Mouse (Mus musculus): ENCODE measurements at regions not wholly inside any gene's neighbourhood (a gene's known extent, or its start where the extent isn't known, plus 50 kb on each side); places are given as distances from the start of the nearest gene placed in this dataset.

DNA sequence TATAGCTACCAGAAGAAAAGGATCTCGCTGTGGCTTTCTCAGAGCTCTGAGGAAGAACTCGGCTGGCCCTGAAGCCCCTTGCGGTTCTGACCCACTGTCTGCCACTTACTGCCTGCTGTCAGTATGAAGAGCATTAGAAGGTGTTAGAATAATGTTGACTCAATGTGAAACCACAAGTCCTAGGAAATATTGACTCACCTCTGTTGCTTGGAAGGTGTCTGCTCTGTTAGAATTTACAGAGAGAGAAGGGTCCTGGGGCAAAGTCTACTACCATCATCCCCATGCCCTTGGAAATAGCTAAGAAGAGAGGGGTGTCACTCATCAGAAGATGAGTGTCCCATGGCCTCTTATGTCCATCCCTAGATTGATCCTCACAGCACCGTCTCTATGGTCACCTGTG lies 197.9 kb downstream of the Hlx start:
- no peak for DNase-seq

DNA sequence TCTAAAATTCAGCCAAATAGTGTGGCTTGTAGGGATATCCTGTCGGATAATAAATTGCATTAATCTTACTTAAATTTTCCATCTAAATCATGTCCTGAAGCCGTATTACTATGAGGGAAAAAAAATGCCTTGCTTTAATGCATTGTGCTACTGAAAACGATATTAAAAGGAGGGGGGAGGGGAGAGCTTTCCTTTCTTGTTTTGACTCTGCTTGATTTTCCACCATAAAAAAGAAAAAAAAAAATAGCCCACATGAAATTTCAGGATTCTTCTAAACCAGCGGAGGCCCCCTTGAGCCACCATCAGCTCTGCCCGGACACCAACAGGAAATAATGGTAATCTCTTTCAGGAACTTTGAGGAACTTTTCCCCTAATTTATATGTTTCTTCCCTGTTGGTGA lies 198.5 kb downstream of the Hlx start:
- no peak for DNase-seq

DNA sequence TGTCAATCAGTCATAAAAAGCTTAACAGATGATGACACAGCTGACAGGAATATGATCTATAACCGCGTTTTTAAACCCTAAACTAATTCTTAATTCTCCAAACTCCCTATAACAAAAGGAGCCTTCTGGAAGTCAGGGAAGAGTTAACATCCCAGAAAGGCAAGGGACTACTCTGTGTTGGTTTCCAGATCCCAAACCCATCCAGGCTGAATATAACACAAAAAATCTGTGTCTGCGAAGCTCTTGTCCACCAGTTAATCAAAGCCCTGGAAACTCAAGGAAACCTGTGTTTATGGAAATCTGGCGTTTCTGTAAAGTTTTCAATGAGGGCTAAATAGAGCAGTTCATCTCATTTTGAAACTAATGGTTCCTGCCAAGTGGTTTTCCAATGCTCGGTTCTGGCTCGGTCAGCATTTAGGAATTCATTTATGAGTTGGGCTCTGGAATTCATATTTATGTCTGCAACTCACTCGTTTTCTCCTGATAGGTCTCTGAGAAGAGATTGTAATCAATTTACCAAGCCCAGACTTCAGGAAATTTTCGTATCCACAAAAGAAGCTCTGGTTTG lies 199.8 kb downstream of the Hlx start:
- DNase-seq, result no peak

DNA sequence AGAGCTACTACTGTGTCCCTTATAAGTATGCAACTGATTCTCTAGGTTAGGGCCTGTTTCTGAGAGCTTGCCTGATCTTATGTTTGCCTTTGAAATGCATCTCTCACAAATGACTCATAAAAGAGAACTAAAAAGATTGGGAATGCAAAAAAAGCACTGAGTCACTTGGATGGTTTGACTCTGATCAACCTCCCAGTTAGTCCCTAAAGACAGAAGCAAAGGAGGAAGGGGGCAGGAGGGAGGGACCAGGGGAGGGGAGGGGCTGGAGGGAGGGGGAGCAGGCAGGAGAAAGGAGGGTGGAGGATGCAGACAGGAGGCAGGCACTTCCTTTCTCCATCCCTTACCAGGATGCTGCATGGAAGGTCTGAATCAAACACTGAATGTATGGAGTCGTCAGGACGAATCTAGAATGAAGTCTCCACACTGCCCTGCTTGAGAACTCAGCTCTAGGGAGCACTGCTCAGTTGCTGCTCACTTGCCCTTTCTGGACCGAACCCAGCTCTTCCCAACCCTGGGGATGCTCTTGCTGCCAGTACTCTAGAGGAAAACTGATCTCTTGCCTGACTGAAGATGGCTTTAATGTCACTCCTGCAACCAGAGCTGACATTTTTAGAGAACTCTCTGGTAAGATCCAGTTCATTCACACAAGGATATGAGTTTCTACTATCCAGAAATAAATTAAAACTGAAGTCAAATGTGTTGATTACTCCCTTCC lies 201.7 kb downstream of the Hlx start:
- no peak for DNase-seq

DNA sequence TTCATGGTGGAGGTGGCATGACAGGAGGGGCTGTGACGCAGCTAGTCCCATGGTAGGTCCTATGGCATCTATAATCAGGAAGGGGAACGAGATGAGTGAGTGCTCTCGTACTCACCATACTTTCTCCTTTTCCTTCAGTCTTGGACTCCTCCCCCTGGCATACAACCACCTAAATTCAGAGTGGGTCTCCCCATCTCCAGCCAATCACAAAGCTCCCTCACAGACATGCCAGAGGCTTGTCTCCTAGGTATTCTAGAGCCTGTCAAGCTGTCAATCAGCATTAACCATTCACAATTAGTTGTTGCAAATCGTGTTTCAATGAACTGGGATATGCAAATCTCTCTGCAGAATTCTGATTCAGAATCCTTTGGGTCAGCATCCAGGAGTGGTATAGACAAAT lies 206.7 kb downstream of the Hlx start:
- DNase-seq, result no peak

DNA sequence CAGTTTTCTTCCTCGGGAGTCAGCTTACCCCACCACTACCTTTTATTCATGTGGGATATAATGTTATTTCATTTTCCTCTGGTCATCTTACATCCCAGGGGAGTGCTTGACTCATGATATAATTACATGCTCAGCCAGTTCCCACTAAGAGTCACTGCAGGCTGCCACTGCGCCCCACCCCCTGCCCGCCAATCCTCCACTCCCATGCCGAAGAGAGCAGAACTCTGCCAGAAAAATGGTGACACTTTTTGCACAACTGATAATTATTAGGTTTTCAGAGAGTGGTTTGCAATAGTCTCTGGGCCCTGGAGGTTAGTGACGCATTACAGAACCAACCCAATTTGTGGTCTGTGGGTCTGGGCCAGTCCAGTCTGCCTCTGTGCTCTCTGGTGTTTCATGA lies 212.9 kb downstream of the Hlx start:
- DNase-seq, result no peak

DNA sequence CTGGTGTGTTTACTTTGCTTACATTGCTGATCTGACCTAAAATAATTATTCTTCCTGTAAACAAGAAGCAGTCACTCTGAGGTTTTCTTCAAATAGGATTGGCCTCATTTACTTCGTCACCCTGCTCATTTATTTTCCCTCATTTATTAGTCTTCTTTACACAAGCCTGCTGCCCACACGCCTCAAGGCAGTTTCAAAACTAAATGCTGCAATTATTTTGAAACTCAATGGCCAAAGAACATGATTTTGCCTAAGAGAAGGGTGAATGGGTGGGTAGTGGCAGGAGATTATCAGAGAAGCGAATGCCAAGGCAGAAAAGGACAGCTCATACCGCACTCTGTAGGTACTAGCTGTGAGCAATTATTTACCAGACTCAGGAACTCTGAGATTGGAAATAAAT lies 227.8 kb downstream of the Hlx start:
- DNase-seq, result no peak

DNA sequence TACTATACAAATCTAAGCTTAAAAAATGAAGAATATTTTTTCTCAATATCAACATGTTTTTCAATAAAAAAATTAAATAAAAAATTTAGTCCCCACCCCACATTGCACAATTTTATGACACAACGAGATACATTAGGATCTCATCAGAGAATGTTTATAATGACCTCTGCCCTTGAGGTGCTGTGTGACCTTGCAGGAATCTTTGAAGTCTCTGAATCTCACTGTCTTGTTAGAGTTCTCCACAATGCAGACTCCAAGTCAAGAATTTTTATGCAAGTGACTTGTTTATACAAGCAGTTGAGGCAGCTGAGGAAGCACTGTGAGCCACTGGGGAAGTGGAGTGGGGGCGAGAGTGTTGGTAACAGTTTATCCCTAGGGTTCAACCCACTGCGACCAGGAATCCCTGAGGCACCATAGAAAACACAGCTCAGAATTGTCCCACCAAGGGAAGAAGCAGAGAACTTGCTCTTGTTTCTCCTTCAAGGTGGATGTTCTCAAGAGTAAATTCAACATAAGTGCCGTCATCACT lies 228.5 kb downstream of the Hlx start:
- no peak for DNase-seq

DNA sequence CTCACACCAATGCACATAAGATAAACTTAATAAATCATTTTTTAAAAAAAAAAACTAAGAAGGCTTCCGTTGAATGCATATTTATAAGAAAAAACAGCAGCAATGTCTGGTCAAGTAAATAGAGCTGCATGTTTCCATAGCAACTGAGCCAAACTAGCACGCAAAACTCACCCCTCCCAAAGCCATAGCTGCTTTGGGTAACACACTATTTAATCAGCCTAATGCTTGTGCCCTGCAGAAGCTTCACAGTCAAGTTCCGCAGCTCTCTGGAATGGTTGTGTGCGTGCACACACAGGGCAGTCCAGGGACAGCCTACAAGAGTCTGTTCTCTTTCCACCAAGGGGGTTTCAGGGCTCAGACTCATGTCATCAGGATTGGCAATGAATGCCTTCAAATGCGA lies 231.7 kb downstream of the Hlx start:
- DNase-seq, result no peak

DNA sequence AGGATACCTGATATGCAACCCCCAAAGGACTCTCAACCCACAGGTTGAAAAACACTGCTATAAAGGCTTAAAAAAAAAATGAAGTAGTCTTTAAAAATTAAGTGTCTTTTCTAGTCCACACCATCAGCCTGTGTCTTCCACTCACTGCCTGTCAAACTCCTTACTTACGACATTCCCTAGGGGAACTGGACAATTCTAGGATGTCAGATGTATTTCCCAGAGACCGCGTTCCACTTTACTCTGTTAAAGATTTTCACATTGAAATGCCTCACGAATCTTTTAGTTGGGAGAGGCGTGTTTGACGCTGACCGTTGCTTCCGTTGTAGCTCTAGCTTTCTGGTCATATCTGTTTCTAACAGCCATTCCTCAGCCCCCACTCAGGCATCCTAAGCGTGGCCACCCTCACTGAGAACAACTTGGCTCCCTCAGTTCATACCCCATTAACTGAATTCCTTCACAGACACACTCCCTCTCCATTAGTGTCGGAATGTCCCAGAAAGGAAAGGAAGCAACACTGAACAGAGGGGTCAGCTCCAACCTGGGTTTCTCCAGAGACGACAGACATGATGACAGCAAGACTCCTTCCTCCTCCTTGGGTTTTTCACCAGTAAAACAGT lies 233.4 kb downstream of the Hlx start:
- no peak for DNase-seq

DNA sequence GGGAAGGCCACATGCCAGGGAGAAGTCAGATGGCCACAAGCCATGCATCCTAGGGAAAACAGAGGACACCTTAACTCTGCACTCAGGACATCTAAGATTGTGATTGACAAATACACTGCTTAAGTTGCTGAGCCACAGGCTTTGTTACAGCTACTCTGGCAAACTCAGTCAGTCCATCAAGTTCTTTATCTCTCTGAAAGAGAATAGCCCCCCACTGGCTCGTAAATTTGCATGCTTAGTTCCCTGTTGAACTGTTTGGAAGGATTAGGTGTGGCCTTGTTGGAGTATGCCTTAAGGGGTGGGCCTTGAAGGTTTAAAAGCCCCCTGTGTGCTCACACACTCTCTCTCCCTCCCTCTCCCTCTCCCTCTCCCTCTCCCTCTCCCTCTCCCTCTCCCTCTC lies 235.4 kb downstream of the Hlx start:
- DNase-seq, result no peak

DNA sequence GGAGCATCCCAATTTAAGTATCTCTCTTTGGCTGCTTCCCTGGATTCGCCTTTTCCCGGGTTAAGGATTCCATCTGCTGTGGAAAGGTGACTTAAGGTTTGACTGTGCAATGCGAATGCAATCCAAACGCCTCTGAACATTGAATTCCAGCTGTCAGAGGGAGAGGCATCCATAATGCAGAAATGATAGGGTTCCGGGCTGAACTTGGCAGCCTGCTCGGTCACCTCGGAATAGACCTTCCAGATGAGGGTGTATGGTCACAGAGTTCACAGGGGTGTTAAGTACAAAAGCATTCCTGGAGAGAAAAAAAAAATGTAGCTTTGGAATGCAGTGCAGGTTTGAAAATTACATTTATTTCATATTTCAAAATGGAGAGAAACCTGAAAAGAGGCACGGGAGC lies 238.6 kb downstream of the Hlx start:
- no peak for DNase-seq

DNA sequence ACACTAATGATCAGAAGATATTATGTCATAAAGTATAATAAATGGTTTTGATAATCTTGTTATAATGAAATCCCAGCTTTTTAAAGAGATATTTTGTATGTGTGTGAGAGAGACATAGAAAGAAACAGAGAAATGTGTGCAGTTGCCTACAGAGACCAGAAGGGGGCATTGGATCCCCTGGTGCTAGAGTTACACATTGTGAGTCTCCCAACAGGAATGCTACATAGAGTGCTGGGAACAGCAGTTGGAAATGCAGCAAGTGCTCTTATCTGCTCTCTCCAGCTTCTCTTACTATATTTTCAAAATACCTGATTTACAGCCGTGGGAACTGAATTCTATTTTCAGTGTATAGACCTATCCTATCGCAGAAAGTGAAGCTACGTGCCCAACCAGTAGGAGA lies 240.3 kb downstream of the Hlx start:
- no peak for DNase-seq

DNA sequence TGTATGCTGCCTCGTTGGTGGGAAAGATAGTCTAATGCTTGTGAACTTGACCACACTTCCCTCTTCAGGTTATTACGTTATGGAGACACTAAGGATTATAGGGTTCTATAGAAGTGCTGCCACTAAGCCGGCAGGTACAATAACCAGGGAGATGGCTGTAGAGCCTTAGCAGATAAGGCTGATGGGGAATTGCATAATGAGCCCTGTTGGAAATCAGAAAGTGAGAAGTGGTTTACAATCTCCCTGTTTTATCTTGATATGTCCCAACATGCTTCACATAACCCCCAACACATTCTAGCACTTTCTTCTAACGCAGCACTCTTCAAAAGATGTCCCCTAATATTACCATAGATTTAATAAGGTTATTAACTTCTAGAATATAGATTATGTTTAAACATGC lies 241.2 kb downstream of the Hlx start:
- no peak for DNase-seq

DNA sequence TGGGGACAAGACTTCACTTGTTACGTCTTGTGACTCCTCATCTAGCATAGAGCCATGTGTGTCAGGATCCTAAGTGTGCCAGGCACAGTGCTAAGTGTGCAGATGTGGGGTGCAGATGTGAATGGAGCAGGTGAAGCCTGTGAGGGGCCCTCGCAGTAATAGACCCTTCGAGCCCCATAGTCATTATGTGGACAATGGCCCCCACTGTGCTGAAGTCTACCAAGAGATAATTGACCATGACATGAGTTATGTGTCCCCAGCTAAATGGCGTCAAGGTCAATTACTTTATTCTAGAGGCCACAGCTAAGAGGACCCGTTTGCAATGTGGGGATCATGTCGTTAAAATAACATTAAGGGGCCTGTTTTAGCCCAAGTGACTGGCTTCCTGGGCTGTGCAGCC lies 245.0 kb downstream of the Hlx start:
- DNase-seq, result no peak

DNA sequence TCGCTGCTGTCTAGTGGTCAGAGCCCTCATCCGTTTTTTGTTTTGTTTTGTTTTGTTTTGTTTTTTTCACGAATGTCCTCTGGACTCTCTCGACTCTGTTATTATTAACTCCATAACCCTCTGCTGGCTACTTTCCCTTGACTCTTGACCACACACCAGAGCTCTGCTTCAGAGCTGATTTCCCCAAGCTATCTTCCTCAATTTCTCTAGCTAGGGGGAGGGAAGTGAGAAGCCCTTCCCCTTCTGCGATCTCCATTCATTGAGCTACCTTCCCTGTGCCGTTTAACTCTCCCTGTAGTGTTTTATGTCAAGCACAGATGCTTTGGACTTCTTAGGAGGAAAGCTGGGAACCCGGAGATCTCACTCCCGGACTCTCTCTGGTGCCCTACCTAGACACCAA lies 247.6 kb downstream of the Hlx start:
- no peak for DNase-seq

DNA sequence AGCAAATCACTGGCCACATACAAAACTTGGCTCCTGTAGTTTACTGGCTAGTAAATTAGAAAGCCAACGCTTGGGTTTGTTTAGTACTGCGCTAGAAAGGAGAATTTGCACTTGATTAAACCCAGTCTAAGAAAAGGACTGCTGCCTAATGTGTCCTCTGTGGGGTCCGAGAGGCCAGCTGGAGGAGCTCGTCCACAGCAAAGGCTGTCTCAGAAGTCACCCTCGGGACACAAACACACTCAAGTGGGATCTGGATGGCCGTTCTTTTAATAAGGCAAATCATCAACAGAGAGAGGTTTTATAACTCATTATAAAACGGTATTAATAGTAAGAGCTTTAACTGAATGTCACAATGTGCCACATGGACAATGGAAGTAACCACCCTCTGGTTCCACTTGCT lies 249.0 kb downstream of the Hlx start:
- no peak for DNase-seq

DNA sequence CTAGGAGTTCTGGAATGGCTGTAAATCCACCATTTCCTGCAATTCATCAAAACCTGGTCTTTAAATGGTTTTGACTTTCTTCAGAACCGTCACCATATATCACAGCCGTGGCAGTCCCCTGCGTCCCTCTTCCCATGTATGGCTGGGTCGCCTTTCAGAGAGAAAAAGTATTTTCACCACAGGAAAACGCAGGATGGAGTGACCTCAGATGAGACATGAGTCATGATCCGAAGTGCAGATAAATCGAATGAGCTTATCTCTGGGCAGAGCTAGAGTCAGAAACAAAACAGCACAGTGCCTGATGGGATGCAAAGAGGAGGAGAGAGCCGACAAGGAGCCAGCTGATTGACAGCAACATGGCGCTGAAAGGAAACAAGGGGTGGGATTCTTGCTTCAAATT lies 250.4 kb downstream of the Hlx start:
- no peak for DNase-seq

DNA sequence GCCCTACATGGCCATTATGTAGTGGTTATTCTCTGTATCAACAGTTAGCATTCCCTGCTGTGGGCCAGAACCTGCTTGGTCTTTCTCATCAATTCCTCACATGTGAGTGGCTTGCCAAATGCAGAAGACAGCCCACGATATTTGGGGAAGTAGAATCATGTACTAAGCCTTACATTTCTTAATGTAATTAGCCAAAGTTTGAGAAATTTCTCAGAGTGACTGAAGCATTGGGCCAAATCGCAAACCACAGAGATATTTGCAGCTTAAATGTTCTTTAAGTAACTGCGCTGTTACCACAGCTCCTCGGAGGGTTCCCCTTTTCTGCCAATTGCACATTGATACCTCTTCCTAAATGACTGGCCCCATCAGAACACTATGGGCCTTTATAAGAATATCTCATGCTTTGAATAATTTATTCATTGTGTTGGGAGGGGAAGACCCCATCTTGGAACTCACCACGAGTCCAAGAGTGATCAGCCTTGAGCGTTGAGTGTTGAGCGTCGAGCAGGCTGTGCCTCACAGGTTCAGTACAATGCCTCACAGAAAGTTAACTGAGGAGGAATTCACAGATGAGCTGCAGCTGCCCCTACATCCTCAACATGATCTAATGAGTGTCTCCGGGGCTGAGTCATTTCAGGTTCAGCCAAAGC lies 251.7 kb downstream of the Hlx start:
- no peak for DNase-seq

DNA sequence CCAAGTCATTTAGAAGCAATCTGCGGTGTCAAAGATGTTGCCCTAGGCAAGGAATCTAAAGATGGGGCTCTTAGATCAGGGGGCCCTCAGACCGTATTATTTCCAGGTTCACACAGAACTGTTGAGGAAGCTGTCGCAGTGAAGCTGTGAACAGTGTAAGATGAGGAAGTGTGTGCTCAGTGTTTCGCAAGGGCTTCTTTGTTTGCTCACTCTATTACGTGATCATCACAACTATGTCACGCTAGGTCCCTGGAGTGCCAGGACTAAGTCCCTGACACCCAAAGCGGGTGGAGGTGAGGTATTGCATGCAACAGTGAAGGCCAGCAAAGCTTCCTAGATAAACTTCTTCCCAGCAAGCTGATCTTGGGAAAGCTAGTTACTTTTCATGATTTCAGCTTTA lies 254.4 kb downstream of the Hlx start:
- DNase-seq, result no peak

DNA sequence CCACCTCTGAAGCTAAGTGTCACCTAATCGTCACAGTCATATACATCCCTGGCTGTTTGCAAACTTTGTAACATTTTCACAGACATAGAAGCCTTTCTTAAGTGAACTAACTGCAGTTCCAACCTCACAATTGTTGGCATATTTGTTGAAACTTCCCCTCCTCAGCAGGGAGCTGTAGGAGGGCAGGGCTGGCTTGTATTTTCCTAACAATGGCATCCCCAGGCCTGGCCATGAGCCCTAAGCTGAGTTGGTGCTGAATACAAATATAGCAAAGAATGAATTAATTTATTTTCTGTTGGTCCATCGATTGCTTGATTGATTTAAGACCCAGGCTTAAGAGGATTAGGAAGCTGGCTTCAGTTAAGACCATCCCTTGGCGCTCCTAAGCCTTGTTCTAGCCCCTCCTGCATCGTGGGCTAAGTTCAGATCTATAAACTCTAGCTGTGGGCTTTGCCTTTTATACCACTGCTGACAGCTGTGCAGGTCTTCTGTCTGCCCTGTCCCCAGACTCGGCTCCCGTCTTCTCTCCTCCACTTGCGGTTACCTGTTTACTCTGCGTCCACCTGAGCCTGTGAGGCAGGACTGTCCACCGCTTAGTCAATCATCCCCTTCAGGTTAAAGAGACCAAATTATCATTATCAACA lies 269.8 kb downstream of the Hlx start:
- no peak for DNase-seq

DNA sequence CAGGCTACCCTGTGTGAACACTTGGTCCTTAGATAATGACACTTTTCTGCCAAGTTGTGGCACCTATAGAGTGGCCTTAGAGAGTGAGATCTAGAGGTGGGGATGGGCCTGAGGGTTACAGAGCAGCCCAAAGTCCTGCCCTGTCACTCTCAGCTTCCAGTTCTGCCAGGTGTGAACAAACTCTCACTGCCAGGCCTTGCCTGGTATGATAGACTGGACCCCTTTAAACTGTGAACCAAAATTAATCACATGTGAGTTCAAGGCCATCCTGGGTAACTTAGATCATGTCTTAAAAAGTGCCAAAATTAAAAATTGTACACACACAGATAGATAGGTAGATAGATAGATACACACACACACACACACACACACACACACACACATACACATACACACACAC lies 271.0 kb downstream of the Hlx start:
- no peak for DNase-seq

DNA sequence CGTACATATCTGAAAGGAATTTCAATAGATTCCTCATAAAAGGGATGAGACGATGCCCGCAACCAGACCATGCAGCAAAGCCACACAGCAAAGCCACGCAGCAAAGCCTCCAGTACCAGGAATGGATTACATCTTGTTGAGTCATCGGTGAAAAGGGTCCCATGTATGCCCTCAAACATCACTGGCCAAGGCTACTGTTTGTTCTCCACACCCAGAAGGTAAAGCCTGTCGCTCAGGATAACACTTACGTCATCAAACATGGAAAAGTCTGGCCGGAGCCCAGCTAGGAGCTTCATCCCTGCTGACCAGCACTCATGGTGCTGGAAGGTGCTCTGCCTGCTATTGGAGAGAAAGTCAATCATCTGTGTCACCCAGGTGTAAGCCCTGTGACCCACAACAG lies 275.7 kb downstream of the Hlx start:
- no peak for DNase-seq

DNA sequence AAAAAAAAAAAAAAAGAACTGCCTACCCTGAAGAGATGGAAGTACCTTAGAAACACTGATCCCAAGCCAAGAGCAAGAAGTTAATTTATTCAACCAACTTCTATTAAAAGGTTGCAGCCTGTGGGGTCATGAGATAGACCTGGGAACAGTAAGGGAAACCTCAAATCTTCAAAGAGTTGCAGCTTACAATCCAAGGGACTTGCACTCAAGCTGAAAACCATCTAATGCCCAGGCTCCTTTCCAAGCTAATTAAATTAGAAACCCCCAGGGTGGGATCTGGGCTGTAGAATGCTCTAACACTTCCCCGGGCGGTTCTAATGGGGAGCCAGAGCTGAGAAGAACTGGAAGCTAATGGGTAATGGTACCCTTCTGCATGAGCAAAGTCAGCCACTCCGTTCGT lies 278.0 kb downstream of the Hlx start:
- no peak for DNase-seq
